Mouse (Mus musculus) retina, postnatal 1 day (tissue): ENCODE results near the gene Pelp1.
"Not testable (repeated sequence)": the region's sequence is repeated elsewhere in the genome, so short reads cannot be mapped to it uniquely, and the experiment has no call there.

ENCODE experiments used
- DNase-seq: peaks from one replicate; pipeline ENCODE4 v3.0.0-alpha.2; 2012

Gene Pelp1

DNA sequence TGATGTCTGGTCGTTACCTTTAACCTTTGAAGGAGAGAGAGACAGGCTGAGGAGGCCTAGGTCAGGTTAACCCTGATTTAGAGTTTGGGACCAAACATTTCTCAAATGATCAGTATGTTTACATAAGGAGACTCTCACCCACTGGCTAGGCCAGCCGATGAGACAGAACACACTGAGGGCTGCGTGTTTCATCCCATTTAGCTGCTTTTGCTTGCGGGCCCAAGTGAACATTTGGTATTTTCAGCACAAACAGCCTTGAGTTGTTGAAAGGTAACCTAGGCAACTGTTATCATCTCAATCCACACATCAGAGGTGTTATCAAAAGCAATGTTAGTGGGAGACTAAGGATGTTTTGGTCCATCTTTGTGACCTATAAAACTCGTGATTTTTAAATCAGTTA, 9.7 kb upstream of the Pelp1 start:
- no peak for DNase-seq

DNA sequence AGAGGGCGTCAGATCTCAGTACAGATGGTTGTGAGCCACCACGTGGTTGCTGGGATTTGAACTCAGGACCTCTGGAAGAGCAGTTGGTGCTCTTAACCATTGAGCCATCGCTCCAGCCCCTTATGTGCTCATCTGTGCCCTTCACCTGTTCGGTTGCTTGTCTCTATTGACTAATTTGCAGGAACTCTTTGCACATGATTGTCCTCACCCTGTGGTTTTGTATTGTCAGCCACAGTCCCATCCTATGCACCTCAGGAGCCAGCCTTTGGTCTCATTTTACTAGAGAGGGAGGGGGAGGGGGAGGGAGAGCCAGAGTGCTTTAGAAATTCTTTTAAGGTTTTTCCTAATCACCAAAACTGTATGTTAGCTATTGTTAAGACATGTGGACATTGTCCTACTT, 8.4 kb upstream of the Pelp1 start:
- DNase-seq = no peak

DNA sequence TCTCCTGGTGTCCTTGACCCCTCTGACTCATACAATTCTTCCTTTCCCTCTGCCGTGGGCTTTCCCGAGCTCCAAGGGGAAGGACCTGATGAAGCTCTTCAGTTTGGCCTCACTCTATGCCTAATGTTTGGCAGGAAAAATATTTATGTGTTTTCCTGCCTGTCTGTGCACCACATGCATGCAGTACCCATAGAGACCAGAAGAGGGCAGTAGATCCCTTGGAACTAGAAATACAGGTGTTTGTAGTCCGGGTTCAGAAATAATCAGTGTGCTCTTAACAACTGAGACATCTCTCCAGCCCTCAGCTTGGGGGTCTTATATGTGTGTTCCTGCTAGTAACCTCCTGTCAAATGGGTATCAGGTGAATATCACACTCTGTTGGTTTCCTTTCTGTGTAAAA, 4.1 kb upstream of the Pelp1 start:
- peak; percentile 84 for DNase-seq

DNA sequence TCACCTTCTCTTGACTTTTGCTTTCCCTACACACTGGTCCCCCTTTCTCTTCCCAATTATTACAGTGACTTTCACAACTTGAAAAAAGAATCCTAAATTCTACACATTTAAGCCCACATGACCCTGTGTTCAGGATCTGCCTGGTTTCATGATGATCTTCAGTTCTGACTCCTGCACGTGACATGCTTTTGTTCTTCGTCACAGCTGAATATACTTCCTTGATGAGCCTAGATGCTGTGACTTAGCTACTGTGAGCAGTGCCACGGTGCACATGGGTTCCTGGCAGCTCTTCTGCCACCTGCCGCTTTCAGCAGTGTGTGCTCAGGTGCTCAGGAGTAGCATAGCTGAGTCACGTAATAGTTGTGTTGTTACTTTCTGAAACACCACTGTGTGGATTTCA, 2.8 kb upstream of the Pelp1 start:
- no peak for DNase-seq

DNA sequence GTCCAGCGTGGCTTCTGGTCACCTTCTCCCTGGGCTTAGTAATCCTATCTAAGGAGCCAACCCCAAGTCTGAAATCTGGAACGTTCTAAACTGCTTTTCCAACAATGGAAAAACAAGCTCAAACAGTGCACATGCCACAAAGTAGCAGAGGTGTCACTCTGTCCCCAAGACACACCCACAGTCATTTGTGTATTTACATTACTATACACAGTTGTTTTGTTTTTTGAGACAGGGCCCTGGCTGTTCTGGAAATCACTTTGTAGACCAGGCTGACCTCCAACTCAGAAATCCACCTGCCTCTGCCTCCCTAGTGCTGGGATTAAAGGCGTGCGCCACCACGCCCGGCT, 439 bp upstream of the Pelp1 start:
- no peak for DNase-seq

DNA sequence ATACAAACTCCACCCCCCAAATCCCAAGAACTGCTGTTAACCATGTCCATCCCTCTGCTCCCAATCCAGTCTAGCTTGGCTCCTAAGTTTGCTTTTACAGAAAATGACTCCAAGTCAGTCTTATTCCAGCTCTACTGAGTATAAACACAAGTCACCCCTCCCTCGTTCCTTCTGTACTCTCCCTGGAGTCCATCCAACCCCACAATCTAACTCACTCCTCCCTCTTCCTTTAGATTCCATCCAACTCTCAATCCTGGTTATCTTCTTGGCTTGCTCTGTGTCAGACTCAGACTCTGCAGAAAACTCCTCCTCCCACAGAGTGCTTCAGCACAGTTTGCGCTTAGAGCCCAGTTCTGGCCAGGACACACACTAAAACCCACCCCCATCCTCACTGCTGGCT, 6.2 kb downstream of the Pelp1 start:
- DNase-seq = no peak

DNA sequence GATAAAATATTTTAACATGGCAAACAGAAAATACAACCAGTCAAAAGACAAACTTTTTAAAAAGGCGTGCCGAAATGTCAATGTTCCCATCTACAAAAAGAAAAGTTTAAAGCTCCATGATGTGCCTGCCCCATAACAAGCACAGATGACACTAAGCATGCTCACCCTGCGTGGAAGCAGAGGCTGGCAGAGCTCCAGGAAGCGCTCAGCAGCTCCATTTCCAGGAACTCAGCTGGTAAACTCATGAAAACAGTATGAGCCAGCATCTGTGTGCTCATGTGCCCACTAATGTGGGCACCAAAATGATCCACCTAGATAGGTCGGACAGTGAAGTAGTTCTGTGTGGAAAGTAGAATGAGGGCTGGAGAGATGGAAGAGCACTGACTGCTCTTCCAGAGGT, 20.4 kb downstream of the Pelp1 start:
- DNase-seq = no peak

DNA sequence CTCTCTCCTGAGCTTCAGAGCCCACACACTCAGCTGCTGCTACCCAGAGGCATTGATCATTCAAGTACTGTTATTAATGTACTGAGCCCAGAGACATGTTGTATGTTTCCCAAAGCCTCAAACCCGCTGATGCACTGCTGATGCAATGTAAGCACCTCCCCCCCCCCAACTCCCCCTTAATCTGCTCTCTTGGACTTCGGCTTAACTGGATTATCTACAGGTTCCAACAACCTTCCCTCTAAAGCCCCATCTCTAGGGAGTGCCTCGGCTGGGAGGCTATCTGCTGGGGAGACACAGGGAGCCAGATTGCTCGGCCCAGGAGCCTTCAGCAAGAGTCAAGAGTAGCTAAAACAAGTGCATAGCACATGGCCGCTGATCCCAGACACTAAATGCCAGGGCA, 22.4 kb downstream of the Pelp1 start:
- DNase-seq = peak; percentile 67

DNA sequence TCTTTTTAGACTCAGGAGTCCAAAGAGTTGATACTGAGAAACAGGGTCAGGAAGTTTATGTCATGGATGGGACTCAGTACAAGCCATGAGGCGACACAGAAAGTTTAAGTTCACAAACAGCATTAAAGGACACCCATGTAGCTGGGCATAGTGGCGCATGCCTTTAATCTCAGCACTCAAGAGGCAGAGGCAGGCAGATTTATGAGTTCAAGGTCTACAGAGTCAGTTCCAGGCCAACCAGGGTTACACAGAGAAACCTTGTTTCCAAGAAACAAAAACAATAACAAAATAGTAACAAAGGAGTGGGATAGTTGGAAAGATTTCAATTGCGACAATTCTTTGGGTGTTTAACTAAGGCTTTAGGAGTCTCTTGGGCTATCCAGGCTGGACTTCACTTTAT, 25.7 kb downstream of the Pelp1 start:
- no peak for DNase-seq

DNA sequence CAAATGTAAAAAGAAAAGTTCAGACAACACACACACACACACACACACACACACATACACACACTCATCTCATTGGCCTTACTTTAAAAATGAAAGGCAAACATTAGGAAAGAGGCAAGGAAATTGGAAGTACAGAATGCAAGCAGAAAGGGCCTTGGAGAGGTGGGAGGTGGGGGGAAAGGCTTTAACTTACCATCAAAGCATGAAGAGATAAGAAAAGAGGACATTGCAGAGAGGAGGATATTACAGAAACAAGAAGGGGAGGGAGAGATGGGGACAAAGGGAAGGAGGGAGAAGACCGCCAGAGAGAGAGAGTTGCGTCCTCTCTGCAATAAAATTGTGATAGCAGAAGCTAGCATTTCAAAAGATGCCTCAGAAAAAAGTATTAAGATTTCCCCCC, 28.5 kb downstream of the Pelp1 start:
- no peak for DNase-seq

DNA sequence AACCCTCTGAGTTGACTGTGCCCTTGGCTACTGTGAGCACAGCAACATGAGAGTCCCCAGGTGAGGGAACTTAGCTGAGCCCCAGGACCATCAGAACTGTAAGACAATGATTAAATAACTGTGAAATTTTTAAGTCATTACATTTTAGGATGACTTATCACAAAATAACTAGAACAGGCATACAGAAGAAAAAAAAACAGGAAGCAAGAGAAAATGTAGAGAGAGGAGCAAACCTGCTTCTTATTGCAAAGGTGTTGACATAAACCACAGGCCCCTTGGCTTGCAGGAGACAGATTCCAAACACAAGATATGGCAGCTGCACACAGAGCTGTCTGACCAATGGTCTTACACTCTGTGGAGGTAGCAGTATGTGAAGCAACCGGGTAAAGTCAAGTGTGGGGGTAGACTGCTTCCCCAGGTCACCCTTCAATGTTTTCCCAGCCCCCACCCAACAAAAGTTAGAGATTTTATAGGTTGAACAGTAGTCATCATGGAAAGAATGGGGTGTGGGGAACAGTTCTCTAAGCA, 29.3 kb downstream of the Pelp1 start:
- no peak for DNase-seq

DNA sequence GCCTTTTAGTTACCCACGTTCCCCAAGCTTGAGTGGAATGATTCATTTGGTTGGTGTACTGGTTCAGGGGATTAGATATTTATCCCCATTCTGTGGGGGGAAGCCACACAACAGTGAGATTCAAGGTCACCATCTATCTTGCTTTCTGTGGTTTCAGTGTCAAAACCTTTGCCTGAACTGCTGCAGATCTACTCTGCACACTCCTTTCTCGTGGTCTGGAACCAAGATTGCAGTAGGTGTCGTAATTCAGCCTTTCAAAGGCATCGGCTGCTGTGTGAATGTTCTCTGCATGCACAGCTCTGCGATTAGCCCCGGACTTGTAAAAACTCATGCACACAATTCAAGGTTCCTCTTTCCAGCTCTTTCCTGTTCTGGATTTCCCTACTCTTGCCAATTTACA, 33.8 kb downstream of the Pelp1 start:
- no peak for DNase-seq

DNA sequence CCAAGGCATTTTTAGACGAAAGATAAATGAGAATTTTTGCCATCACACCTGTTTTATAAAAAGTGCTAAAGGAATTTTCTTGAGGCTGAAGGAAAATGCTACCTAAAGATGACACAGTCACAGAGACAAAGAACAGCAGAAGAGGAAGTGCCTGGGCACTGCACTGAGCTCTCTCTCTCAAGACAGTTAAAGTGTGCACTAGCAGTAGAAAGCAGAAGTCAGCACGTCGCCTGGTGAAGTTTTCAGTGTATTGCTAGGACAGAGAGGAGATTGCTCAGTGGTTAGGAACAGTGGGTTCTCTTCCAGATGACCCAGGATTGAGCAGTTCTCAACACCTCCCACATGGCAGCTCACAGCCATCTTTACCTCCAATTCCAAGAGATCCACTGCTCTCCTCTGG, 35.5 kb downstream of the Pelp1 start:
- no peak for DNase-seq

DNA sequence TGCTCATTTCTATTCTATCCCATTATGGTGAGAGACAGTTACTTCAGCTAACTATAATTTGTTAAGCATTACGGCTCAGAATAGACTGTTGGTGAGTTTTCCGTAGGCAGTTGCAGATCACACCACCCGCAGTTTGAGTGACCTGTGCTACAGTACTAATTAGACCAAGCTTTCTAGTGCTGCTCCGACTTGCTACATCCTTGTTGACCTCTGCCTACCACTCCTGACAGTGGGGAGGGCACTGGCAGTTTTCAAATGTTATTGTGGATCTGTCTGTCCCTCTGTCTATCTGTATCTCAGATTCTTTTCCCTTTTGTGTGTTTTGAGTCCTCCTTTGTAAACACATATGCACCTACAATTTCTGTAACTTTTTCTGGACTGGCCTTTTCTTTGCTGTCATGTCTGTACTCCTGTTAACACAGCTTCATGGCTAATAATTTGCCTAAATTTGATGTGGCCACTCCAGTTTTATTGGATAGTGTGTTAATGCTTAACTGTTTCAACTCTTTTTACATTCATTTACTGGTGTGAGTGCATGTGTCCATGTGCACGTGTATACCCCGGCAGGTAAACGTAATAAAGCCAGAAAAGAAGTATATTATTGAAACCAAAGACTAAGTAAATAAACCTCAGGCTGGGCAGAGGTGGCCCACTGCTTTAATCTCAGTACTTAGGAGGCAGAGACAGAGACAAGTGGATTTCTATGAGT, 36.8 kb downstream of the Pelp1 start:
- DNase-seq = no peak

DNA sequence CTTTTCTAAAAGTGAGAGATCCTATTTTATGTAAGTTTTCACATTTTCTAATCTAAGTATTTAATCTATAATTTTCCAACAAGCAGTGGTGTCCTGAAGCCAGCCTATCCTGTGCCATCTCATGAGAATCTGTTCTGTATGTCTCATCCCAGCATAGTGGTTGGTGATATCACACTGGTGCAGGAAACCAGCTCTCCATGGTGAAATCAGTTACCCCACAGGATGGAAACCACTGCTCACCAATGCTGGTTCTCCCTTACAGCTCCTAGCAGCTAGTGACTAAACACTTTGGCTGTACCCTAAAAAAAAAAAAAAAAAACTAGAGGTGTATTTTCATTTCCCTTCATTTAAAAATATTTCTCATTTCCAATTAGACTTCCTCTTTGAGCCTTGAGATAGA, 37.4 kb downstream of the Pelp1 start:
- no peak for DNase-seq

DNA sequence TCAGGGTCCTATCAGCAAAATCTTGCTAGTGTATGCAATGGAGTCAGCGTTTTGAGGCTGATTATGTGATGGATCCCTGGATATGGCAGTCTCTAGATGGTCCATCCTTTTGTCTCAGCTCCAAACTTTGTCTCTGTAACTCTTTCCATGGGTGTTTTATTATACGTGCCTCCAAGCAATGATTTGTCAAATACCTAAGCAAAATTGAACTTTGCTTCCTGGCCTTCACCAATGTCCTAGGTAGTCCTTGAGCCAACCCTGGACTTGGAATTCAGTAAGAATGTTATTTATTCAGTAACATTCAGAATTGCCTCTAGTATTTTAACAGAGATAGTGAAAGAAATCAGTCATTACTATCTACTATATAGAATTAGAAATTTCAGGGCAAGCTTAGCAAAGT, 41.2 kb downstream of the Pelp1 start:
- DNase-seq = not testable (repeated sequence)

DNA sequence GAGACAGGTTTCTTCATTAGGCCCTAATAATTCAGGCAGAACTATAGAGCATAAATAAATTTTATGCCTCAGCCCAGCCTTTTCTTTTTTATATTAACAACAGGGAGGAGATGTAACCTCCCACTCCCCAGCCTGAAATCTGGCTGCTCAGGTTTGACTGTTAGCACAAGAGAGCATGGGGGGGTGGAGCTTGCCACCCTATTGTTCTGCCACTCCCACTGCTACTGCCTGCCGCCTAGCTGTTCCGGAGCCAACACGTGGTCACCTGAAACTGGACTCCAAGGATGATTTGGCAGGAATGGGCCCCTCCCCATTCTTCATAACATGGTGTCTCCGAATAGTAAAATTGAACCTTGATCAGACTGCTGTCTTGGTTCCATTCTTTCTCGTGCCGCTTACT, 42.1 kb downstream of the Pelp1 start:
- DNase-seq = not testable (repeated sequence)

DNA sequence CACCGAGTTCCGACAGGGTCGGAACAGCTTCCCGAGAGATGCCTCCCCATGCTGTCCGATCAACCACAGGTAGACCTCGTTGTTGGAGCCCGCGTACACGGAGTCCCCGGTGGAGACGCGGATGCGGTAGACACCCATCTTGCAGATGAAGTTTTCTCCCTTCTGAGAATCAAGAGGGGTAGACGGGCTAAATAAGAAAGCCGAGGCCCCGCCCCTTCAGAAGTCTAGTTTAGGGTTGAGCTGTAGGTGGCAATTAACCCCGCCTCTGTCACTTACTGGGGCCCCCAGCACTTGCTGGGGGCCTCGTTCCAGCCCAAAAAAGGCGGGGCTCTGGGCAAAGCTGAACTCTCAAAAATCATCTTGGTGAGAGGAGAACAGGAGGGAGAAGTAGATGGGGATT, 58.0 kb downstream of the Pelp1 start, which contains the start of gene Alox15:
TSS of gene Alox15 (minus strand) at position 164 of the 400 bp plus-strand sequence.
- peak; percentile 15 for DNase-seq

DNA sequence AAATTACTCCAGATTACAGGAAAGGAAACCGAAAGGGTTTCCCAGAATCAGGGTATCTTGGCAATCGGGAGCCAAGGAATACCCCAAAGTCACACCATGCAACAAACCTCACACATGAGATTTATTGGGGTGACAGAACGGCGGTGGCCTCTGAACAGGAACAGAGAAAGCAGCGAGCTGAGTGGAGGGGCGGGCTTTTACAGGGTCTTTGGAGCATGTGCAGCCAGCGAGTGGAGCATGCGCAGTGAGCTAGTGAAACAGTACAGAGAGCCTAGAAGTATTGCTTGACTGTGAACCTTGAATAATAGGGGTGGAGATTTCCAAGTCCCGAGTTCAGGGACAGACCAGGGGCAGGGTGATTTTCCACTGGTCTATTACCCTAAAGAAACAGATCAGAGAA, 61.2 kb downstream of the Pelp1 start:
- no peak for DNase-seq

DNA sequence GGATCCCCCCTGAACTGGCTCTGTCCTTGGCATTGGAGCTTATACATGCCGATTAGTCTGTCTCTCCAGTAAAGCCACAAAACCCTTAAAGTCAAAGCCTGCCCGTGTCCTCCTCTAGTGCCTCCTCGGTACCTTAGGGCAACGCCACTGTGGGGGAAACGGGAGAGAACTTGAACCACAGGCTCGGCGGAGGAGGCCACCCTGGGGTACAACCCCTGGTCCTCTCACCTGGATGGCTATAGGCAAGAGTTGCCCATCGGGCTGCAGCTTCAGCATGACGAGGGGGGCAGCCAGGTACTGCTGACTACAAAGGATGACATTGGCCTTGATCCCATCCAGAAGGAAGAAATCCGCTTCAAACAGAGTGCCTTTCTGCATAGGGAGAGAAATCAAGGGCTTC, 62.0 kb downstream of the Pelp1 start:
- DNase-seq = no peak

DNA sequence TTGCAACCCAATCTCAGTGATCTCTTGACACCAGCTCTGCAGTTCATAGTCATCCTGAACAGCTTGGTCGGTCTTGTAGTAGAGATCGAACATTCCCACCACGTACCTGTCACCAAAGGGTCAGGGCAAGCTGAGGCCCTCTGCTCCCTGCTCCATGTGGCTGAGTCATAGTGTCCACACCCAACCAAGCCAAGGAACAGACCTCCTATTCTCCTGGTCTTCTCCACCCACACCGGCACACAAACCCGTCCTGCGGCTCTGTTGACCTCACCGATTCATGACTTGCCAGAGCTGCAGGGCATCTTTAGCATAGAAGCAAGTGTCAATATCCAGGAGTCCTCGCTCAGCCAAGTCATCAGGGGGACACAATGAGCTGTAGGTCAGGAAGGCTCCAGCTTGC, 64.3 kb downstream of the Pelp1 start:
- no peak for DNase-seq

DNA sequence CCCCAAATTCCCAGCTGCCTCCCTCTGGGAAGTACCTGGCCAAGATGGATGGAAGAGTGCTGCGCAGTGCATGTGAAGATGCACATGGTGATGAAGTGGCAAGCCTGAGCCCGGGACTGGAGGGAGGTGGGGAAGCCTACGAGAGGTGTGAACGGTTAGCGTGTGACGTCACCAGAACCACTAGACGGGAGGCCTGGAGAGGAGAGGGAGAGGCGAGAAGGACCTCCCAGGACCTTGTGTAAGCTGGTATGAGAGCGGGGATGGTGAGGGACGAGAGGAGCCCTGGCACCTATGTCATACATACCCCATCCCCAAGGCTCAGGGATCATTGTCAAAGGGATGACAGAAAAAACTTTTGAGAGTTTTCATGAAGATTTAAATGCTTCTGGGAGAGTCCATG, 64.8 kb downstream of the Pelp1 start:
- DNase-seq = no peak
